Mouse (Mus musculus): ENCODE data around the gene Eif5a. TPM values are rescaled to one million over a fixed set of nuclear protein-coding genes. Genes with fewer than 3 reads are reported as not detected.

The Eif5a gene
- polyA plus RNA-seq, 1 experiment from 2014 or later = 1,562 TPM

GRCm38 (mm10) chr11:69909174-69909573 is 12.6 kb downstream of the Eif5a start:
- WGBS = 94% methylated on average over 5 of the region's 5 CpGs

GRCm38 (mm10) chr11:69908645-69909044 is 13.1 kb downstream of the Eif5a start:
- H3K27me3 ChIP-seq = no peaks in the 10 kb centered on the region
- H3K4me3 ChIP-seq = no peak overlapping the region
- ATAC-seq (ENCODE audit: low FRiP score, low read depth) = no peak
- WGBS = 90% methylated on average over 11 of the region's 11 CpGs
- H3K36me3 ChIP-seq = peaks cover 98% of the 10 kb centered on the region
- H3K9ac ChIP-seq = no peak overlapping the region
- no peak overlapping the region for H3K4me2 ChIP-seq (replicated peaks)
- no peaks in the 10 kb centered on the region for H3K9me3 ChIP-seq
- H3K27ac ChIP-seq = no peak overlapping the region
- H3K4me1 ChIP-seq = peaks cover 7% of the 10 kb centered on the region

More at GRCm38 (mm10) chr11:69909174-69909573, 12.6 kb downstream of the Eif5a start:
- Histone ChIP-seq H3K36me3 (peaks cover 93% of the 10 kb centered on the region), H3K9me3 (no peaks in the 10 kb centered on the region), H3K4me1 (peaks cover 7% of the 10 kb centered on the region), H3K4me3 (no peak overlapping the region), H3K4me2 (replicated peaks) (no peak overlapping the region), H3K27me3 (no peaks in the 10 kb centered on the region), H3K9ac (no peak overlapping the region), H3K27ac (no peak overlapping the region)
- no peak for ATAC-seq (ENCODE audit: low FRiP score, low read depth)

- peaks cover 64% of the 10 kb centered on the region for H3K36me3 ChIP-seq
- H3K4me1 ChIP-seq = peaks cover 18% of the 10 kb centered on the region
- no peaks in the 10 kb centered on the region for H3K9me3 ChIP-seq
- ATAC-seq (ENCODE audit: low FRiP score, low read depth) = no peak
- no peak overlapping the region for H3K4me2 ChIP-seq (replicated peaks)
- WGBS = 94% methylated on average over 9 of the region's 9 CpGs
- H3K27me3 ChIP-seq = no peaks in the 10 kb centered on the region
- H3K9ac ChIP-seq = no peak overlapping the region
- peak overlapping the region; percentile 7; the same call in 1 of the 2 replicates for H3K4me3 ChIP-seq
- no peak overlapping the region for H3K27ac ChIP-seq
These were observed 17.4 kb downstream of the Eif5a start for GRCm38 (mm10) chr11:69904311-69904710.

DNA sequence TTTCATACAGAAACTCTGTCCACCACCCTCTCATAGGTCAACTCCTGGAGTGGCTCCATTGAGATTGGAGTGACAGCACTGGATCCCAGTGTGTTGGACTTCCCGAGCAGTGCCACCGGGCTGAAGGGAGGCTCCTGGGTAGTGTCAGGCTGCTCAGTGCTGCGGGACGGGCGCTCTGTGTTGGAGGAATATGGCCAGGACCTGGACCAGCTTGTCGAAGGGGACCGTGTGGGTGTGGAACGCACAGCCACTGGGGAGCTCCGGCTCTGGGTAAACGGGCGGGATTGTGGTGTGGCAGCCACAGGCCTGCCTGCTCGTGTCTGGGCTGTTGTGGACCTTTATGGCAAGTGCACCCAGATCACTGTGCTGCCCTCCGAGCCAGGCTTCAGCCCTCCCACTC is 18.8 kb downstream of the Eif5a start:
- no peak overlapping the region for H3K27ac ChIP-seq

DNA sequence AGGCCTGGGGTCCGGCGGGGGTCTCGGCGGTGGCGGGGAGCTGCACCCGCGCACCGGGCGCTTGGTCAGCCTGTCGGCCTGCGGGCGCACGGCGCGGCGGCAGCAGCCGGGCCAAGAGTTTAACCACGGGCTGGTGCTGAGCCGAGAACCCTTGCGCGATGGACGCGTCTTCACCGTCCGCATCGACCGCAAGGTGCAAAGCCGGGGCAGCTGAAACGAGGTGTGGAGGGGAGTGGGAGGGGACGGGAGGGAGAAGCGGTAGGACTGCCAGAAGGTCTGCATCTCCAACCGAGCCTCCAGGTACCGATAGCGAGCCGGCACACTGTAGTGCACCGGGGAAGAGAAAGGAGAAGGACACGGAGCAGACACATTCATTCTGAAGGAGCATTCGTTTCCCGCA is 19.8 kb downstream of the Eif5a start:
- ATAC-seq (ENCODE audit: low FRiP score, low read depth) = 0 out of 2 replicates have a peak, but pooled peaks have one; percentile 12
- Histone ChIP-seq H3K9ac (peak overlapping the region; percentile 94), H3K27me3 (no peaks in the 10 kb centered on the region), H3K4me1 (peaks cover 25% of the 10 kb centered on the region), H3K27ac (peak overlapping the region; percentile 99), H3K4me2 (replicated peaks) (peak overlapping the region; percentile 91), H3K9me3 (no peaks in the 10 kb centered on the region), H3K4me3 (peak overlapping the region; percentile 87), H3K36me3 (peaks cover 41% of the 10 kb centered on the region)
- under 1% methylated on average over 35 of the region's 39 CpGs for WGBS

More for the DNA sequence above, 18.8 kb downstream of the Eif5a start:
- Histone ChIP-seq H3K36me3 (peaks cover 51% of the 10 kb centered on the region), H3K4me2 (replicated peaks) (peak overlapping the region; percentile 91), H3K9me3 (no peaks in the 10 kb centered on the region), H3K4me3 (peak overlapping the region; percentile 87), H3K27me3 (no peaks in the 10 kb centered on the region), H3K4me1 (peaks cover 25% of the 10 kb centered on the region), H3K9ac (peak overlapping the region; percentile 94)
- no peak for ATAC-seq (ENCODE audit: low FRiP score, low read depth)
- 87% methylated on average over 13 of the region's 13 CpGs for WGBS

DNA sequence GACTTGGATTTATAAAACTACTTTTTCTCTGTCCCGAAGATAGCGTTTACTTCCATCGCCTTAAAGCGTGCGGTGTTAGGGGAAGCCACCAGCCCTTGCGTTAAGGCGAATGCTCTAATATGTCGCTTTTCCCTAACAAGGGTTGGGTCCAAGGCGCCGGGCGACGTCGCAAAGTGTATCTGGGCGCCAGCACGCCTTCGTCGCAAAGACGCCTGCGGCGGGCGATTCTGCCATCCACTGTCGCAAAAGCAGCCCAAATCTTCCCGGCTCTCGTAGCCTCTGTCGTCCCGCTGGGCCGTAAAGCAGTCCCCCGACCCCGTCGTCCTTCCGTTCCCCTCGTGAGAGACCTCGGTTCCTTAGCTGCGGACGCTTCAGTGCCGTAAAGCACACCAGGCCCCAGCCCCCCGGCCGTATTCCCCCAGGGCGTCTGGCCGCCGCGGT is 20.3 kb downstream of the Eif5a start:
- Histone ChIP-seq H3K4me3 (peak overlapping the region; percentile 87), H3K27ac (peak overlapping the region; percentile 99), H3K27me3 (no peaks in the 10 kb centered on the region), H3K4me1 (peaks cover 25% of the 10 kb centered on the region), H3K9ac (peak overlapping the region; percentile 94), H3K9me3 (no peaks in the 10 kb centered on the region), H3K36me3 (peaks cover 36% of the 10 kb centered on the region), H3K4me2 (replicated peaks) (peak overlapping the region; percentile 91)
- under 1% methylated on average over 42 of the region's 42 CpGs for WGBS
- peak; percentile 74 for ATAC-seq (ENCODE audit: low FRiP score, low read depth)

DNA sequence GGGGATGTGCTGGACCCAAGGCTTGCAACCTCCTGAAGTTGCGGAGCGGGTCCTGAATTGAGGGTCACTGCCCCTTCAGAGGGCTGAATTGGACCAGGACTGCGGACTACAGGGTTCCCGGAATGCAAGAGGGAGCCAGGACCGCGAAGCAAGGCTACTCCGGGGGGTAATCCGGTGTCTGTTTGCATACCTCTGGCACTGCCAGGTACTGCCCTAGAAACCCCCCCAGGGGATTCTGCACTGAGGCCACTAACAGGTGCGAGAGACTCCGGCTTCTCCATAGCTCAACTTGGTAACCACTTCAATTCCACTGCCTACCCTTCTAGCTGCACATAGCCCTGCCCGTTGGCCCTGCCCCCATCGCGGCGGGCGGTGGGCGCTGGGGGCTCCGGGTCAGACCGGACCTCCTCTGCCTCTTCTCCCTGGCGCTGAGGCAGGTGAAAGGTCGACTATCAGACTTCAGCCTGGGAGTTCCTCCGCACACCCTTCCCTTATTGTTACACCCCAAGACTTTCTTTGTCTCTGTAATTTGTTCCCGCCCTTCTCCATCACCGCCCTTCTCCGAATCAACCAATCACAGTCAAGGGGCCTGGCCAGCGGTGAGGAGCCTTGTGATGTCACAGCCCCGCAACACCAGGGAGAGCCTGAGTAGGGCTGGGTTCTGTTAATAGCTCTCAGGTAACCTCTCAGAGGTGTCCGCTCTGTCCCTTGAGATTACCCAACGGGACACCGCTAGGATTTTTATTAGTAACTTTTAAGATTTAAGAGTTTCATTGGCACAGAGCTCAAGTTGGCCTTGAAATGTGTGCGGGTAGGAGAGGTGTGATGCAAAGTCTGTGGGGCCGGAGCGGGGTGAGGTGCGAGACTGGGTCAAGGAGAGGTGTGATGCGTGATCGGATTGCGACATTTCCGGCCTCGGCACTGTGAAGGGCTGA is 21.0 kb downstream of the Eif5a start, which contains the start of the genes 2810408A11Rik and Neurl4:
TSS of gene 2810408A11Rik (minus strand) at position 517 of the 935 bp plus-strand sequence.
TSS of gene Neurl4 (plus strand) at position 602 of the 935 bp plus-strand sequence.
- Histone ChIP-seq H3K4me3 (peak within 1 kb of the TSS; percentile 87), H3K4me1 (peaks cover 25% of the 10 kb centered on the region), H3K4me2 (replicated peaks) (peak within 1 kb of the TSS; percentile 91), H3K9me3 (no peaks in the 10 kb centered on the region), H3K27me3 (no peaks in the 10 kb centered on the region), H3K36me3 (peaks cover 29% of the 10 kb centered on the region), H3K27ac (peak within 1 kb of the TSS; percentile 99), H3K9ac (peak within 1 kb of the TSS; percentile 94)
- WGBS = under 1% methylated on average over 38 of the region's 38 CpGs
- ATAC-seq (ENCODE audit: low FRiP score, low read depth) = peak; percentile 94

GRCm38 (mm10) chr11:69899870-69900269 is 21.9 kb downstream of the Eif5a start:
- Histone ChIP-seq H3K4me2 (replicated peaks) (peak overlapping the region; percentile 91), H3K9ac (peak overlapping the region; percentile 94), H3K27me3 (no peaks in the 10 kb centered on the region), H3K27ac (peak overlapping the region; percentile 63), H3K4me1 (peaks cover 25% of the 10 kb centered on the region), H3K4me3 (peak overlapping the region; percentile 87), H3K36me3 (peaks cover 20% of the 10 kb centered on the region), H3K9me3 (no peaks in the 10 kb centered on the region)
- ATAC-seq (ENCODE audit: low FRiP score, low read depth) = no peak
- 16% methylated on average over 4 of the region's 4 CpGs for WGBS

DNA sequence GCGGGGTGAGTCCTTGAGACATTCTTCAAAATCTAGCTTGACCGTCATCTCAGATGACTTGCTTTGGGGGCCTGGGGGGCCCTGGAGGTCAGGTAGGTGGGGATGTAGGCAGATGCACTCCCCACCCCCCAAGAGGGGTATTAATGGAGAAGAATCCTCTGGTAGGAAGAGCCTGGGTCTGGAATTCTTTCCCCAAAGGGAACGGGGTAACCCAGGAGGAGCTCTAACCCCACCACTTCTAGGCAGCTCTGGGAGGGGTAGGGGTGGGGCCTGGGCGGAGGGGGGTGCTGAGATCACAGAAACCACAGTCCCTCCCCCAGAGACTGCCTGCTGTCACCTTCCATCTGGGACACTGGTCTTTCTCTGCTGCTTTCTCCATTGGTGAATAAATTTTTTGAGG is 26.5 kb downstream of the Eif5a start, which contains the start of gene Acap1:
TSS of gene Acap1 (minus strand) at position 249 of the 400 bp plus-strand sequence.
- WGBS = 68% methylated on average over 4 of the region's 4 CpGs

GRCm38 (mm10) chr11:69894671-69895070 is 27.1 kb downstream of the Eif5a start:
- WGBS = 66% methylated on average over 5 of the region's 5 CpGs
- no peak for ATAC-seq (ENCODE audit: low FRiP score, low read depth)

More for the DNA sequence above, 26.5 kb downstream of the Eif5a start, which contains the start of gene Acap1:
- H3K27ac ChIP-seq = no peak within 1 kb of the TSS
- no peak for ATAC-seq (ENCODE audit: low FRiP score, low read depth)
- no peaks in the 10 kb centered on the region for H3K9me3 ChIP-seq
- H3K27me3 ChIP-seq = no peaks in the 10 kb centered on the region
- H3K36me3 ChIP-seq = no peaks in the 10 kb centered on the region
- peaks cover 13% of the 10 kb centered on the region for H3K4me1 ChIP-seq
- no peak within 1 kb of the TSS for H3K4me2 ChIP-seq (replicated peaks)
- H3K4me3 ChIP-seq = no peak within 1 kb of the TSS
- H3K9ac ChIP-seq = no peak within 1 kb of the TSS

DNA sequence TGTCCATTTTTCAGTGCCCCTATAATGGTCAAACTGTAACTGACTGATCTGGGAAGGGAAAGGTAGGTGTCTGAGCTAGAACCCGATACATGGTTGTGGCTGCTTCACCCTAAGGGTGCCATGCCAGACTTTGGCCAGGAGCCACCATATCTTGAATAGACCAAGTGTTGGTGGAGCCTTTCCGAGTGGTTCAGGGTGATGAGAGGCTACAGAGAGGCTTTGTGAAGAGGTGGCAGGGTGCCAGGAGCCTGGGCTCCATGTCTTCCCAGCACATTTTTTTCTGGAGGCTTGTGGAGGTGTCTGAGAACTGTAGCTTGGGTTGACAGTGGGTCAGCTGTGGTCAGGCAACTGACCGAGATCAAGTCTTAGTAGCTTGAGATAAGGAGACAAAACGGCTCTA is 30.3 kb downstream of the Eif5a start:
- Histone ChIP-seq H3K9ac (no peak overlapping the region), H3K4me1 (no peaks in the 10 kb centered on the region), H3K27ac (no peak overlapping the region), H3K36me3 (no peaks in the 10 kb centered on the region), H3K4me3 (no peak overlapping the region), H3K27me3 (no peaks in the 10 kb centered on the region), H3K9me3 (no peaks in the 10 kb centered on the region), H3K4me2 (replicated peaks) (no peak overlapping the region)
- ATAC-seq (ENCODE audit: low FRiP score, low read depth) = no peak
- WGBS = 69% methylated on average over 4 of the region's 4 CpGs

More at GRCm38 (mm10) chr11:69894671-69895070, 27.1 kb downstream of the Eif5a start:
- Histone ChIP-seq H3K9ac (no peak overlapping the region), H3K36me3 (no peaks in the 10 kb centered on the region), H3K4me2 (replicated peaks) (no peak overlapping the region), H3K27me3 (no peaks in the 10 kb centered on the region), H3K4me3 (no peak overlapping the region), H3K4me1 (peaks cover 10% of the 10 kb centered on the region), H3K27ac (no peak overlapping the region), H3K9me3 (no peaks in the 10 kb centered on the region)

All from limb, embryonic 13.5 days (tissue).